Mouse (Mus musculus) CH12.LX (cell line): ENCODE measurements at regions not wholly inside any gene's neighbourhood (a gene's known extent, or its start where the extent isn't known, plus 50 kb on each side); places are given as distances from the start of the nearest gene placed in this dataset.
A peak's percentile ranks its signal among the peaks of the same experiment; 100 is the strongest.

Experiments used
- DNase-seq: peaks from one replicate; pipeline ENCODE4 v3.0.0-alpha.2; 2013; ENCODE audit errors: extremely low read depth
- H3K27ac ChIP-seq: 2 replicates; pipeline ENCODE4 v1.5.1; 2012; ENCODE audit warnings: low read depth, mild to moderate bottlenecking, control low read depth, moderate library complexity; ENCODE audit not compliant: insufficient read depth
- H3K27me3 ChIP-seq: replicated peaks from 2 replicates; pipeline ENCODE3; 2012; ENCODE audit warnings: inconsistent platforms
- H3K36me3 ChIP-seq, 2 experiments: replicated peaks in 1 of 2; 2 replicates each; pipeline versions ENCODE3 to v1.6.1; 2012; ENCODE audit warnings: inconsistent platforms in 1 of 2, low read length in 1 of 2, mild to moderate bottlenecking in 1 of 2, mixed read lengths in 1 of 2, moderate library complexity in 1 of 2; ENCODE audit not compliant: control insufficient read depth in 1 of 2, insufficient read depth in 1 of 2
- H3K4me1 ChIP-seq, 2 experiments: 2 replicates each; pipeline ENCODE4 v1.6.1; 2012; ENCODE audit warnings: inconsistent platforms in 1 of 2, moderate library complexity in 1 of 2; ENCODE audit not compliant: insufficient read depth in 2 of 2, control insufficient read depth in 1 of 2
- H3K4me2 ChIP-seq: 2 replicates; pipeline ENCODE4 v1.6.1; 2012; ENCODE audit warnings: low read depth, mild to moderate bottlenecking, control low read depth; ENCODE audit not compliant: poor library complexity, insufficient read depth, severe bottlenecking
- H3K4me3 ChIP-seq, 3 experiments: fragments of 150-350 bp in 1 of 3; sonication (generic) in 1 of 3; replicated peaks in 1 of 3; 2 replicates each; pipeline versions ENCODE3 to v1.5.1; 2011 to 2012; ENCODE audit warnings: low read depth in 2 of 3, low read length in 2 of 3, mild to moderate bottlenecking in 2 of 3, moderate library complexity in 2 of 3, control low read depth in 1 of 3, improper control_type of control experiment in 1 of 3, inconsistent platforms in 1 of 3, mixed read lengths in 1 of 3; ENCODE audit not compliant: poor library complexity in 1 of 3
- H3K79me2 ChIP-seq: replicated peaks from 2 replicates; pipeline ENCODE4 v1.6.1; 2012; ENCODE audit warnings: mild to moderate bottlenecking, moderate library complexity; ENCODE audit not compliant: control insufficient read depth, poor library complexity, insufficient read depth, severe bottlenecking; ENCODE audit errors: extremely low read depth
- H3K9ac ChIP-seq: 2 replicates; pipeline ENCODE4 v1.6.1; 2012; ENCODE audit warnings: low read depth, mild to moderate bottlenecking, control low read depth, moderate library complexity; ENCODE audit not compliant: insufficient read depth
- H3K9me3 ChIP-seq: replicated peaks from 2 replicates; pipeline ENCODE3; 2012; ENCODE audit warnings: low read length, inconsistent platforms, mixed read lengths
- BHLHE40 ChIP-seq: IDR thresholded peaks from 2 replicates; pipeline ENCODE4 v1.6.1; 2011; ENCODE audit warnings: mild to moderate bottlenecking, low read depth, low read length, improper control_type of control experiment
- CHD1 ChIP-seq: IDR thresholded peaks from 2 replicates; pipeline ENCODE4 v1.6.1; 2012; ENCODE audit warnings: low read depth, low read length, improper control_type of control experiment, inconsistent platforms
- CHD2 ChIP-seq: IDR thresholded peaks from 2 replicates; pipeline ENCODE4 v1.6.1; 2011; ENCODE audit warnings: low read length, improper control_type of control experiment
- ELF1 ChIP-seq: IDR thresholded peaks from 2 replicates; pipeline ENCODE4 v1.6.1; 2014; ENCODE audit warnings: low read depth, mild to moderate bottlenecking, inconsistent platforms, low read length, improper control_type of control experiment
- EP300 ChIP-seq: IDR thresholded peaks from 2 replicates; pipeline ENCODE4 v1.6.1; 2011; ENCODE audit warnings: low read length, improper control_type of control experiment
- ETS1 ChIP-seq: conservative IDR thresholded peaks from 2 replicates; pipeline ENCODE4 v1.6.1; 2012; ENCODE audit warnings: low read depth, mild to moderate bottlenecking, inconsistent platforms, low read length, improper control_type of control experiment, moderate library complexity
- IRF4 ChIP-seq: IDR thresholded peaks from 2 replicates; pipeline ENCODE4 v1.6.1; 2014; ENCODE audit warnings: low read depth, mild to moderate bottlenecking, inconsistent platforms, low read length, improper control_type of control experiment
- JUN ChIP-seq: IDR thresholded peaks from 2 replicates; pipeline ENCODE4 v1.6.1; 2011; ENCODE audit warnings: low read depth, mild to moderate bottlenecking, low read length, improper control_type of control experiment, moderate library complexity; ENCODE audit not compliant: insufficient read depth
- KAT2A ChIP-seq: IDR thresholded peaks from 2 replicates; pipeline ENCODE4 v1.6.1; 2012; ENCODE audit warnings: low read length, improper control_type of control experiment, inconsistent platforms; ENCODE audit not compliant: insufficient replicate concordance
- MAFK ChIP-seq: IDR thresholded peaks from 2 replicates; pipeline ENCODE4 v1.6.1; 2011; ENCODE audit warnings: low read length, improper control_type of control experiment; ENCODE audit not compliant: insufficient replicate concordance
- MAZ ChIP-seq: IDR thresholded peaks from 2 replicates; pipeline ENCODE4 v1.6.1; 2012; ENCODE audit warnings: low read depth, mild to moderate bottlenecking, inconsistent platforms, low read length, improper control_type of control experiment, moderate library complexity
- MEF2A ChIP-seq: IDR thresholded peaks from 2 replicates; pipeline ENCODE4 v1.6.1; 2014; ENCODE audit warnings: low read depth, mild to moderate bottlenecking, inconsistent platforms, low read length, improper control_type of control experiment, borderline replicate concordance
- MYC ChIP-seq: IDR thresholded peaks from 2 replicates; pipeline ENCODE4 v1.6.1; 2011; ENCODE audit warnings: low read depth, mild to moderate bottlenecking, improper control_type of control experiment, low read length
- NELFE ChIP-seq: IDR thresholded peaks from 2 replicates; pipeline ENCODE4 v1.6.1; 2011; ENCODE audit warnings: low read depth, low read length, improper control_type of control experiment
- PAX5 ChIP-seq: IDR thresholded peaks from 2 replicates; pipeline ENCODE4 v1.6.1; 2012; ENCODE audit warnings: low read length, inconsistent platforms, mixed read lengths
- POLR2AphosphoS2 ChIP-seq: IDR thresholded peaks from 2 replicates; pipeline ENCODE4 v1.6.1; 2011; ENCODE audit warnings: low read depth, low read length, improper control_type of control experiment
- RAD21 ChIP-seq: IDR thresholded peaks from 2 replicates; pipeline ENCODE4 v1.6.1; 2011; ENCODE audit warnings: low read depth, mild to moderate bottlenecking, low read length, improper control_type of control experiment, moderate library complexity
- RCOR1 ChIP-seq: conservative IDR thresholded peaks from 2 replicates; pipeline ENCODE4 v1.6.1; 2012; ENCODE audit warnings: low read depth, mild to moderate bottlenecking, inconsistent platforms, low read length, improper control_type of control experiment
- SMC3 ChIP-seq: IDR thresholded peaks from 2 replicates; pipeline ENCODE4 v1.6.1; 2011; ENCODE audit warnings: low read depth, low read length, improper control_type of control experiment
- UBTF ChIP-seq: IDR thresholded peaks from 2 replicates; pipeline ENCODE4 v1.6.1; 2012; ENCODE audit warnings: low read depth, mild to moderate bottlenecking, inconsistent platforms, low read length, improper control_type of control experiment, moderate library complexity
- USF1 ChIP-seq: IDR thresholded peaks from 2 replicates; pipeline ENCODE4 v1.6.1; 2014; ENCODE audit warnings: low read depth, mild to moderate bottlenecking, inconsistent platforms, low read length, improper control_type of control experiment
- ZMIZ1 ChIP-seq: IDR thresholded peaks from 2 replicates; pipeline ENCODE4 v1.6.1; 2012; ENCODE audit warnings: low read depth, mild to moderate bottlenecking, inconsistent platforms, low read length, improper control_type of control experiment
- dilution Hi-C: fragments of 300-500 bp; cut with MboI; formaldehyde crosslinking; loops from 2 replicates; pipeline ENCODE4 v1.14.3; 2020; ENCODE audit warnings: low sequenced_read_pairs; ENCODE audit not compliant: extremely low pct_unique_long_range_greater_than_20kb, extremely low pct_ligation_motif_present
- in situ Hi-C: fragments of 300-500 bp; cut with MboI; formaldehyde crosslinking; loops from 3 replicates; pipeline ENCODE4 v1.14.3; 2019; ENCODE audit warnings: low sequenced_read_pairs, low pct_ligation_motif_present, low pct_unique_long_range_greater_than_20kb, mixed read lengths

DNA sequence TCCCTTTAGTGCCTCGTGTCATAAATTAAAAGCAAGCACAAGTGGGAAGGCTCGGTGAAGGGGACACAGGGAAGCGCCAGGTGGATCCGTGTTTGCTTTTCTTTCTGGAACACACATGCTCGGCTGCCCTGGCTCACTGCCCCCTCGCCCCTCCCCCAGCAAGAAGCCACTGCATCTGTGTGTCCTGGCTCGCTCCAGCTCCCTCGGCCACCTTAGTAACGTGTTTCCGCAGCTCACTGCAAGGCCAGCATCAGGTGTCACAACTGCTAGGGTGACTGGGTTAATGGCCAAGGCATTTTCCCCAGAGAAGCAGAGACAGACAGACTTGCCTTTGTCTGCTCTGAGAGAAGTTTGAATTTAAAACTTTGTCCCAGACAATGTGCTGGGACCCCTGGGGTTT is 855.7 kb upstream of the Car8 start:
- no peaks in the 10 kb centered on the region for H3K9me3 ChIP-seq
- H3K36me3 ChIP-seq = no peaks in the 10 kb centered on the region
- dilution Hi-C loops = no loop called here
- peaks cover 5% of the 10 kb centered on the region for H3K27me3 ChIP-seq
- peak overlapping the region; percentile 64 for H3K4me2 ChIP-seq
- no peak for DNase-seq
- no peak overlapping the region for H3K27ac ChIP-seq
- peaks cover 11 to 43% of the 10 kb centered on the region in 2 experiments for H3K4me1 ChIP-seq
- no peak for TF ChIP-seq ZMIZ1
- no peak for TF ChIP-seq USF1
- TF ChIP-seq UBTF = no peak
- in situ Hi-C loops = loop anchor here (10.0 to 25.0 kb wide), 2 partner anchors 420 to 707 kb away; no protein-coding TSS in a partner anchor
- no peak overlapping the region for H3K4me3 ChIP-seq
- no peaks in the 10 kb centered on the region for H3K79me2 ChIP-seq
- H3K9ac ChIP-seq = no peak overlapping the region

DNA sequence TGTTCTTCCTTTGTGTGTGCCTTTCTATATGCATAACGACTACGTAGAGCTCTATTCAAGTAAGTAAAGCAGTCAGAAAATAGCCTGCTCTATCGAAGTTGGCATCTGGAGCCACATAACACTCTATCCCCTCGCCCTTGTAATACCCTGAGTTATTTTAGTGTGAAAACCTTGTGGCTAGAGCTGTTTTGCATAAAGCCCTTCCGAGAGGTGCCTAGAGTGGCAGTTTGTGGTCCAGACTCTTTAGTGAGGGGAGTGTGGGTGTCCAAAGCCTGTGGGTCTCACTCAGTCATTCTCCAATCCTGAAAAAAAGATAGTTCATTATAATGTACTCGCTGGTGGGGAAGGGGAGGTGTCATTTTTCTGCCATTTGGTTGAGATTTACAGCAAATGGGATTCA is 855.2 kb upstream of the Car8 start:
- H3K4me3 ChIP-seq = no peak overlapping the region
- no peaks in the 10 kb centered on the region for H3K9me3 ChIP-seq
- dilution Hi-C loops = no loop called here
- peaks cover 5% of the 10 kb centered on the region for H3K27me3 ChIP-seq
- H3K36me3 ChIP-seq = no peaks in the 10 kb centered on the region
- TF ChIP-seq RCOR1 (0 out of 2 replicates have a peak, but pooled peaks have one; percentile 28), SMC3 (peak; percentile 6; the same call in 1 of the 2 replicates), PAX5 (no peak), EP300 (peak; percentile 75), CHD1 (no peak), MEF2A (peak; percentile 91), ETS1 (peak; percentile 47; the same call in 1 of the 2 replicates), BHLHE40 (peak; percentile 65), CHD2 (no peak), MAFK (peak; percentile 69), MAZ (0 out of 2 replicates have a peak, but pooled peaks have one; percentile 30), IRF4 (peak; percentile 35; the same call in 1 of the 2 replicates)
- no peak overlapping the region for H3K27ac ChIP-seq
- peak; percentile 61 for DNase-seq
- H3K4me1 ChIP-seq = peaks cover 11 to 39% of the 10 kb centered on the region in 2 experiments
- peak overlapping the region; percentile 64 for H3K4me2 ChIP-seq
- in situ Hi-C loops = loop anchor here (10.0 to 25.0 kb wide), 2 partner anchors 419 to 707 kb away; no protein-coding TSS in a partner anchor
- no peaks in the 10 kb centered on the region for H3K79me2 ChIP-seq
- no peak overlapping the region for H3K9ac ChIP-seq

DNA sequence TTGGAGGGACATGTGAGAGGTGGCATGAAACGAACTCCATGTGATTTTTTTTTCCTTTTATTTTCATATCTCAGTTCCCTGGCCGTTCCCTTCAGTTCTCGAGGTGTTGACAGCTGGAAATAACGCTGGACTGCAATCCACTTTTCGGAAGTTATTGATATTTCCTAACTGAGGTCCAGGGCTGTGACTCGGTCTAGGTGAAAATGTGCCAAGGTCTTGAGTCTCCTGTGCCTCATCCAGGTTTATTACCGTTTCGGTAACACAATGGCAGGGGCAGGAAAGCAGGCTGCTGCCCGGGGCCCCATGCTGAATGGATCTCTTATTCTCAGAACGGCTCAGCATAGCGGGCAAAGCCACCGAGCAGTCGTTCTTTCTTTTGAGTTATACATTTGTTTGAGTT is 844.7 kb upstream of the Car8 start:
- TF ChIP-seq KAT2A = no peak
- no peak for TF ChIP-seq NELFE
- no peak for TF ChIP-seq ELF1
- no peak for TF ChIP-seq ETS1
- TF ChIP-seq POLR2AphosphoS2 = no peak
- TF ChIP-seq EP300 = no peak
- TF ChIP-seq BHLHE40 = no peak
- TF ChIP-seq UBTF = no peak
- TF ChIP-seq MYC = no peak
- TF ChIP-seq MEF2A = no peak
- no peak for TF ChIP-seq SMC3
- no peak for TF ChIP-seq JUN
- no peak for TF ChIP-seq RCOR1
- TF ChIP-seq RAD21 = no peak
- TF ChIP-seq USF1 = no peak
- Histone ChIP-seq H3K27me3 (peaks cover 2% of the 10 kb centered on the region), H3K4me3 (no peak overlapping the region), H3K9me3 (no peaks in the 10 kb centered on the region), H3K4me2 (no peak overlapping the region), H3K4me1 (peaks cover 10 to 21% of the 10 kb centered on the region in 2 experiments), H3K79me2 (no peaks in the 10 kb centered on the region), H3K9ac (no peak overlapping the region), H3K27ac (no peak overlapping the region), H3K36me3 (no peaks in the 10 kb centered on the region)
- dilution Hi-C loops = no loop called here
- in situ Hi-C loops = loop anchor here (25.0 kb wide), 1 partner anchor 696 kb away; no protein-coding TSS in a partner anchor
- no peak for DNase-seq
